Mouse (Mus musculus) bone marrow macrophage, adult 2 months (primary cell): ENCODE data around the gene Tmed10.

Experiments used
- CTCF ChIP-seq: IDR thresholded peaks from 2 replicates; pipeline ENCODE4 v1.5.1; 2012; ENCODE audit warnings: low read depth, mild to moderate bottlenecking, low read length, moderate library complexity
- POLR2A ChIP-seq: IDR thresholded peaks from 2 replicates; pipeline ENCODE4 v1.6.1; 2012; ENCODE audit warnings: mild to moderate bottlenecking, low read depth, low read length, borderline replicate concordance

- TF ChIP-seq POLR2A: no peak
- no peak for TF ChIP-seq CTCF
These were observed 19.3 kb upstream of the Tmed10 start for GRCm38 (mm10) chr12:85393981-85394380.
